Mouse (Mus musculus) ovary, postnatal 14 days (tissue): ENCODE measurements around the gene Elfn2.
A peak's percentile ranks its signal among the peaks of the same experiment; 100 is the strongest.

Experiments used
- DNase-seq: peaks from one replicate; pipeline ENCODE4 v3.0.0; 2022; ENCODE audit warnings: low spot score

The Elfn2 gene

GRCm38 (mm10) chr15:78720532-78720931 is 2.0 kb upstream of the Elfn2 start:
- DNase-seq, result no peak

DNA sequence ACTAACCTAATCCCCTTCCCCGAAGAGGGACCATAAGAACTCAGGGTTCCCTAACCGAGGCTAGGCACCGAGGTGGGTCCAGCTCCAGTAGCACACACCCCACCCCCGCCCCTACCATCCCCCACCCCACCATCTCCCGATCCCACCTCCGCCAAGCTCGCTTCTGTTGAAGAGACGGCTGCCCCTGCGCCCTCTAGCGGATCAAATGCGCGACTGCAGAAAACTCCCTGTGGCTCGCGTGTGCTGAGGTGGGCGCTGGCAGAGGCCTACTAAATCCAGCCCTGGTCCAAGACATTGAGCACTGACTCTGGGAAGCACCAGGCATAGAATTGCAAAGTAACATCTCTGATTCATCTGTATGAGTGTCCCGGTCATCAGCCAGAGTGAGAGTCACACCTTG is 1.5 kb upstream of the Elfn2 start:
- DNase-seq, result peak; percentile 71

- DNase-seq, result no peak
Measured at GRCm38 (mm10) chr15:78719416-78719815, 845 bp upstream of the Elfn2 start.

- no peak for DNase-seq
Measured at GRCm38 (mm10) chr15:78716936-78717335, 1.6 kb downstream of the Elfn2 start.

DNA sequence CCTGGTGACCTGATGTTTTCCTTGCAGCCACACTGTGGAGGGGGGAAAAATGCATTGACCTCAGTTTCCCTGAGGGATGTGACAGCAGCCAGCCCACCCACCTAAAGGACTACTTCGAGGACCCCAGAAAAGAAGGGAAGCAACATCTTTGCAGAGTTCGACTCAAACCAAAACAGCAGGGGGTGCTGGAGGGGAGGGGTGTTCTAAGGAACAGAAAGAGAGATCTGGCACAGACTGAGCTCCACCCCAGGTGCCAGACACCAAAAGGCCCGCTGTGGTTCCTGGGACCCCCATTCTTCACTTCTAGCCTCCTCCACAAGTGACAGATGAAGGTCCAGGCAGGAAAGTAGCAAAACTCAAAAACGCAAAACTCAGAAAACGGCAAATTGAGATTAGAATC is 2.7 kb downstream of the Elfn2 start:
- no peak for DNase-seq

- no peak for DNase-seq
Measured at GRCm38 (mm10) chr15:78713751-78714150, 4.8 kb downstream of the Elfn2 start.

DNA sequence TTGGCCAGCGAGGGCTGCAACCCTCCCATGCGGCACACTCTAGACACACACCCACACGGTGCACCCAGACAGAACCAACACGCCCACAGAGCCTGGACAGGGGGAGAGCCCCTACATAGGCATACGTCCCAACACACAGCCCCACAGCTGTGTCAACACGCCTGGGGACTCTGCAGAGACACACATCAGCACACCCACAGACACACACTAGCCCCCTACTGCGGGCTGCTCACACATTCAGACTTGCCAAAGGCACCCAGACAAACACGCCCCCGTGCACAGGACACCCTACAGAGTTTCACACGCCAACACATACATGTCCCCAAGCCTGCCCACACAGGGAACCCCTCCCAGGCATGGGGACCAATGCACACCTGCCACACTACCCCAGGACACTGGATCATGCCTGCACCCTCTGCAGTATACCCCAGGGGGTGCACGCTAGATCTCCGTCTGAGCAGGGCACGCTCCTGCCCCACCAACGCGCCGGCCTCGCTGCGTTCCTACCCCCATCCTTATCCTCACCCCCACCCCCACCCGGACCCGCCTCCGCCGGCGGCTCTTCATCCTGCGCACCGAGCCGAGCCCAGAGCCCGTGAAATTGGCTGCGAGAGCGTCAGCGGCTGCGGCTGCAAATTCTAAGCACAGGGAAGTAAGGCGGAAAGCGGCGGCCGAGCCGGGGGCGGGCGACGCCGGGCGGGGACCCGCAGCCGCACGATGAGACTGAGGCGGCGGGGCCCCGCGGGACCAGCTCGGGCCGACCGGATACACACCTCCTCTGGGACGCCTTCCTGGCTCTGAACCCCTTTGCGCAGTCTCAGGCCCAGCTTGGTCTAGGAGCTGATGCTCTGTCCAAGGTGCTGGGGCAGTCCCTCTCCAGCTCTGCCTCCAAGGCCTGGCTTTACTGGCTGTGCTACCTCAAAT is 6.0 kb downstream of the Elfn2 start:
- DNase-seq, result no peak

- no peak for DNase-seq
Measured at GRCm38 (mm10) chr15:78711935-78712334, 6.6 kb downstream of the Elfn2 start.

DNA sequence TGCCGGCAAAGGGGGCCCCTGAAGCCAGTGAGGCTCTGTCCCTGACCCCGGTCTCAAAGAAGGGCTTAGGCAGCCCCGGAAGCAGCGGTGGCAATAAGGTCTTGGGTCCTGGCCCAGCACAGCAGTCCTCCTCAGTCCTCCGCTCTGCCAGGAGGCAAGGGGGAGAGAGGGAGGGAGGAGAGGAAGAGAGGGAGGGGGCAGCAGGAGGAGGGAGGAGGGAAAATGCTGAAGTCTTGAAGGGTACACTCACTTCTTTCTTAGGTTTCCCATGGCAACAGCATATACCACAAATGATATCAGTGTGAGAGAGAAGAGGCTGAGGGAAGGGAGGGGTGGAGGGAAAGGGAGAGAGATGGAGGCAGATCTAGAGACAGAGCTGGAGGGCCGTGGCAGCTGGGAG is 7.9 kb downstream of the Elfn2 start:
- no peak for DNase-seq

DNA sequence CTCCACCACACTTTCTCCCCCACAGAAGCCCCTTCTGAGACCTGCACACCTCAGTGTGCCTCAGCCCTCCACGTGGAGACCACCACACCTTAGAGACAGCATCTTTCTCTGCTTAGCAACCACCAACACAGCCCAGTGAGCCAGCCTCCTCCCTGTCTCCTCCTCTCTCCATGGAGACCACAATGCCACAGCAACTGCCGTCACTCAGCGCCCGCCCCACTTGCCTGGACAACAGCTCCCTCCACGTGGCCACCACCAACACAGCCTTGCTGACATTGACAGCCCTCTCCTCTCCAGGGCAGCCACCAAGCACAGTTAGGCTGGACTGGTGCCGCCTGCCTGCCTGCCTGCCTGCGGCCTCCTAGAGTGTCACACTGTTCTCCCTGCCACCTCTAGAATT is 8.8 kb downstream of the Elfn2 start:
- DNase-seq, result no peak

DNA sequence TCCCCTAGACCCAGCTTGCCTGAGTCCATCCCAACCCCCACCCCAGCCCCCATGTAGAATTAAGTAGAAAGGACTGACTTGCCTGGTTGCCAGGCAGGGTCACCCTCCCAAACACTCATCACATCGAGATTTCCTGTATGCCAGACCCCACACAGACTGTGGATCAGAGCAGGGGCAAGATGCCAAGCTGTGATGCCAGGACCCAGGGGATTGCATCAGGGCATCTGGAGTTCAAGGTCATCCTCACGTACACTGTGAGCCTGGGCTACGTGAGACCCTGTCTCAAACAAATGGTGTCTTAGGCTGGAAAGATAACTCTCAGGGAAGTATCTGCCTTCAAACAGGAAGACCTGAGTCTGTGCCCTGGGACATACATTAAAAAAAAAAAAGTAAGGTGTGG is 11.9 kb downstream of the Elfn2 start:
- DNase-seq, result no peak

DNA sequence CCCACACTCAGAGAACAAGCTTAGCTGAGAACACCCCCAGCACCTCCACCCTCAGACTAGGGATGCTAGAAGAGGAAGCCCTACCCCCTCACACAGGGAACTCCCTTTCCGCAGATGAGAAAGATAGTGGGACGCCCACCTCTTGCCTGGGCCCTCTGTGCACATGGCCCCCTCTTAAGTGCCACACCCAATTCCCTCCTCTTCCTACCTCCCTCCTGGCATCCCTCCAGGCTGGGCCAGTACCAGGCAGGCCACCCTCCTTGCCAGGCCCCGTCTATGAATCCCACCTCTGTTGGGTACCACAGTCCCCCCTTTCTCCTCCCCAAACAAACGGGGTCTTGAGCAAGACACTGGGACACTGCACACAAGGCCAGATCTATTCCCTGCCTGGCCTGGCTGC is 13.7 kb downstream of the Elfn2 start:
- DNase-seq, result no peak

DNA sequence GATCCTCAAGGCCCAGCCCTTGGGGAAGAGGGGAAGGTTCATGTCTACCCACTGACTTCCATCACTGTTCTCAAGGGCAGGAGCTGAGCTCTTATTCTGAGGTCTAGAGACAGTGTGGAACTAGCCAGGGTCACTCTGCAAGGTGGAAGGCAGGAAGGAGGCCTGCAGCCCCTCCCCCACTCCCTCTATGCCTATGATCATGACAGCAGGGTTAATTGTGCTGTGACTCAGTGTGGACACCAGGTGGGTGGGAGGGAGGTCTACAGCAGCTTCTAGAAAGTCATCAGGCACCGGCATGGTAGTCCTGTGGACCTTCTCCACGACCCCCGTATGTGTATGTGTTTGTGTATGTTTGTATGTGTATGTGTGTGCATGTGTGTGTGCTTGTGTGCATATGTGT is 14.6 kb downstream of the Elfn2 start:
- DNase-seq, result no peak

DNA sequence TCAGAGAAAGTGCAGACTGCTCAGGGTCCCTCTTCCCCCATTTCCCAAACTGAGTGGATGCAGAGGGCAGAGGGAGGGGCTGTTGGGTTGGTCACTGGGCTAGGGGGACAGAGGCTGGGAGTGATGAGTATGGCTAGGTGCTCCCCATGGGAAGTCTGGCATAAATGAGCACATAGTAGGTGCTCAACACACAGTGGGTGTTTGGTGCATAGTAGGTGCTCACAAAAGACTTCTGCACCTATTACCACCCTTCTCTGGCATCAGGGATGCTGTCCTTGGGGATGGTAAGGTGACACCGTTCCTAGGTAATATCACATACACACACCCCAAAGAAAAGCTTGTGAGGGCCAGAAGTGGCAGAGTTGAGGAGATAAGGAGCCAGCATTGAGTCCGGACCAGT is 18.2 kb downstream of the Elfn2 start:
- no peak for DNase-seq

GRCm38 (mm10) chr15:78699513-78699912 is 19.1 kb downstream of the Elfn2 start:
- no peak for DNase-seq

DNA sequence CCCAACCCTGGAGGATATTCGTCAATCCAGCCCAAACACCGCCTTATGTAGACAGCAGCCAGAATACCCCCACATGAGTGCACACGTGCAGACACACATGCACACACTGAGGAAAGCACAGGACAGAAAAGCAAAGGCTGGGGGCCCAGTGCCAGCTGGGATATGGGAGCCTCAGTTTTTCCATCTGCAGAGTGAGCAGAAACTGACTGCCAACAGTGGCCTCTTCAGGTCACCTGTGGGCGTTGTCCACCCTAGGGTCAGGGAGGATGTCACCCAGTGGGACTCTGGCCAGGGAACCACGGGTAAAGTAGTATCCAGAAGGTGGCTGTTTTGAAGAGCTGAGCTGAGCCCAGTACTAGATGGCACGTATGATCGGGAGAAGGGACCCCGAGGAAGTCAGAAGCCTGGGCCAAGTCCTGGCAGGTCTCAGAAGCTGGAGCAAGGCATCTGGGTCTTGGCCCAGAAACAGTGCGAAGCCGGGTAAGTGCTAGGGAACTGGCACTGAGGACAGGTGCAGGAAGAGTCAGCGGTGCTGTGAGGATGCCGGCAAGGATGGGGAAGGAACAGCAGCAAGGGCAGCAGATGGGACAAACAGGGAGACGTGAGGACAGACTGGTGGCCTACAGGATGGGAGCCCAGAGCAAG is 20.0 kb downstream of the Elfn2 start:
- no peak for DNase-seq

GRCm38 (mm10) chr15:78698084-78698483 is 20.5 kb downstream of the Elfn2 start:
- DNase-seq, result no peak

DNA sequence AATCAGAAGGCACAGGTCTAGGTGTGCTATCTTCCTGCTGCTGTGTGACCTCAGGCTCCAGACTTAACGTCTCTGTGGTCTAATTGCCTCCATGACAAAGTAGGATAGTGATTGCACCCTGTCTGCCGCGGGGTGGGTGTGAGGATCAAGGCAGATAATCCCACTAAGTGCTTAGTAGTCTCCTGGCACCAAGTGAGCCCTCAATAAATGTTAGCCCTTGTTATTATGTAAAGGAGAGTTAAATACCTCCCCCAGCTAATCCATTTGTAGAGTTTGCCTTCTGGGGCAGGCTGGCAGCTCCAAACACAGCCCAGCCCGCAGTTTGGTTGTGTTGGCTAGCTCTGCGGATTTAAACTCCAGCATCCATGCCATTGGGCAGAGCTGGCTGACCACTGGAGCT is 22.8 kb downstream of the Elfn2 start:
- no peak for DNase-seq

DNA sequence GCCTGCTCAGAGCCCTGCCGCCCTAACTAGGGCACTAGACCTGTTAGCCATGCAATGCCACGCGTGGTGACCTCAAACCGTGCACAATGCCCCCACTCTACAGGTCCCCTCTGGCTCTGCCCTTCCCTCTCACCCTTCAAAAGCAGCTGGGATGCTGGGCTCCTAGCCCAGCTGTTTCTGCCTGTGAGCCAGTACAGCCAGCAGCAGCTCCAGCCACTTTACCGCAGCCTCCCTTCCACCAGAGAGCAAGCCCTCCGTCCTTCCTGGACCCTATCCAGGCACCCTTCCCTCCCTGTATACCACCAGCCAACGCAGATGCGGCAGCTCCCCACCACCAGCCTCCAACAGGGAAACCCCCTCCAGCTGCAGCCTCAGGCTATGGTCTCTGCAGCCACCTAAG is 26.1 kb downstream of the Elfn2 start:
- no peak for DNase-seq

- no peak for DNase-seq
Measured at GRCm38 (mm10) chr15:78690716-78691115, 27.9 kb downstream of the Elfn2 start.

GRCm38 (mm10) chr15:78686910-78687309 is 31.7 kb downstream of the Elfn2 start:
- DNase-seq, result no peak

- DNase-seq, result no peak
Measured at GRCm38 (mm10) chr15:78684111-78684510, 34.5 kb downstream of the Elfn2 start.

GRCm38 (mm10) chr15:78683474-78683873 is 35.1 kb downstream of the Elfn2 start:
- no peak for DNase-seq

DNA sequence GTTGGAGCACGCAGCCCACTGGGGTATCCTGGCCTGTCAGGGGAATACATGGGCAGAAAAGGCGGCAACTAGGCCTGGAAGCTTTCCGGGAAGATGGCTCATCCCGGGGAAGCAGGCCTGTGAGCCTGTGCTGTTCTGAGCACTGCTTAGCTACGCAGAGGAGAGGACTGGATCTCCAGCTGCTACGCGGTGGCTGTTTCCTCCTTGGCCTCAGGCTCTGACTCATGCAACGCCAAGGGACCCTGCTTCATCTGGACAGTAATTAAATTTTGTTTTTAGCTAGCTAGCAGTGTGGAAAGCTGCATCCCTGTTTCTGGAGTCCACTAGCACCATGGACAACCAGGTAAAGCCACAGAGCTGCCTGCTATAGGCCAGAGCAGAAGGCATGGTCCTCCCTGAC is 36.8 kb downstream of the Elfn2 start:
- no peak for DNase-seq
